ENCODE assay signal across 42 mouse cellular contexts in genomic region chr14:54235825-54236540, GRCm38 (mm10). TPM values are rescaled to one million over a fixed set of nuclear protein-coding genes. Genes with fewer than 3 reads are reported as not detected.
DNase-seq lines count a peak whose midpoint lies in the region; ATAC-seq lines count a peak whose summit lies in the region.
"Had no signal": no experiment of that assay in that cellular context is flagged by ENCODE, and none has a peak within 500 bp of the region (broad histone marks: within the 10 kb centered on the region; RNA-seq: fewer than 3 reads in every experiment).

No protein-coding gene starts in this region.

- no peak overlapping the region for H3K4me2 ChIP-seq in lung, embryonic 16.5 days (ENCODE audit: low read depth, low read length)
- H3K4me2 ChIP-seq: embryonic facial prominence, embryonic 15.5 days; heart, embryonic 15.5 days; limb, embryonic 12.5 days; liver, embryonic 15.5 days; lung, embryonic 14.5 days; midbrain, embryonic 15.5 days; neural tube, embryonic 15.5 days had no signal

- H3K4me1 ChIP-seq in lung, embryonic 16.5 days (replicated peaks; ENCODE audit: control insufficient read depth, insufficient read depth, low read length), result peaks cover 28% of the 10 kb centered on the region

- peak overlapping the region; percentile 78 for H3K27ac ChIP-seq in lung, embryonic 16.5 days (ENCODE audit: low read length)
- H3K27ac ChIP-seq: embryonic facial prominence, embryonic 10.5 days; embryonic facial prominence, embryonic 15.5 days; heart, embryonic 15.5 days; layer of hippocampus, adult 2 months; left cerebral cortex, adult 2 months; limb, embryonic 12.5 days; liver, embryonic 15.5 days; midbrain, embryonic 10.5 days; midbrain, embryonic 15.5 days; neural tube, embryonic 15.5 days had no signal

- WGBS in lung, embryonic 16.5 days, result 68% methylated on average over 5 of the region's 5 CpGs

- no peak overlapping the region for H3K9ac ChIP-seq in lung, embryonic 16.5 days (ENCODE audit: low read length)
- H3K9ac ChIP-seq: embryonic facial prominence, embryonic 15.5 days; heart, embryonic 15.5 days; limb, embryonic 12.5 days; liver, embryonic 15.5 days; lung, embryonic 14.5 days; midbrain, embryonic 15.5 days; neural tube, embryonic 15.5 days had no signal

- H3K27me3 ChIP-seq in lung, embryonic 16.5 days (ENCODE audit: control insufficient read depth, insufficient read depth, low read depth, low read length), result no peaks in the 10 kb centered on the region
- H3K27me3 ChIP-seq: embryonic facial prominence, embryonic 15.5 days; heart, embryonic 15.5 days; limb, embryonic 12.5 days; midbrain, embryonic 15.5 days; neural tube, embryonic 15.5 days; Patski had no signal

- no peaks in the 10 kb centered on the region for H3K9me3 ChIP-seq in lung, embryonic 16.5 days (ENCODE audit: control insufficient read depth, low read length)
- H3K9me3 ChIP-seq: embryonic facial prominence, embryonic 10.5 days; embryonic facial prominence, embryonic 15.5 days; G1E; heart, embryonic 15.5 days; limb, embryonic 12.5 days; liver, embryonic 15.5 days; midbrain, embryonic 10.5 days; midbrain, embryonic 15.5 days; neural tube, embryonic 15.5 days had no signal

- no peak overlapping the region for H3K4me3 ChIP-seq in lung, embryonic 16.5 days (ENCODE audit: low read length)
- H3K4me3 ChIP-seq: embryonic facial prominence, embryonic 10.5 days; embryonic facial prominence, embryonic 15.5 days; heart, embryonic 15.5 days; layer of hippocampus, adult 2 months; left cerebral cortex, adult 2 months; limb, embryonic 12.5 days; liver, embryonic 15.5 days; midbrain, embryonic 10.5 days; midbrain, embryonic 15.5 days; neural tube, embryonic 15.5 days had no signal

- no peak for ATAC-seq in lung, embryonic 16.5 days (ENCODE audit: low read depth)
- ATAC-seq: forebrain, embryonic 14.5 days; hindbrain, embryonic 16.5 days; intestine, postnatal 0 days; midbrain, embryonic 15.5 days; Patski had no signal

- peaks cover 15% of the 10 kb centered on the region for H3K36me3 ChIP-seq in lung, embryonic 16.5 days (ENCODE audit: control insufficient read depth, insufficient read depth, low read length)

- peak; percentile 81 to 93 for DNase-seq in adrenal gland, adult (ENCODE audit: inconsistent age in 2 of 2, low spot score in 1 of 2)
- no peak for DNase-seq in adrenal gland, adult 18-20 months (ENCODE audit: low spot score in 2 of 2)
- no peak for DNase-seq in lung, postnatal 25 days (ENCODE audit: low spot score)
- peak; percentile 1 for DNase-seq in CD4-positive helper T cell, adult 2 months (ENCODE audit: low read depth, low spot score)
- peak; percentile 51 for DNase-seq in adrenal gland, postnatal 25 days
- DNase-seq in urinary bladder, postnatal 36 days (ENCODE audit: low spot score in 2 of 2), result no peak
- DNase-seq in urinary bladder, postnatal 10 days (ENCODE audit: low spot score), result no peak
- DNase-seq: cerebellum, adult 8-10 months; cerebellum, postnatal 25 days; gastrocnemius, postnatal 14 days; kidney, postnatal 25 days; lung, embryonic 14.5 days; right cerebral cortex, postnatal 14 days had no signal

RNA-seq across cellular contexts. Expression of gene Dad1, which starts 17.9 kb away (rescaled TPM):
- total RNA-seq in adrenal gland, adult 18-20 months (2021), result 100 to 1,000 TPM; 381 to 382 TPM
- 430 and 439 TPM in 2 replicates for polyA plus RNA-seq in lung, embryonic 16.5 days (2015; fragmentation: Nextera tagmentation; extraction: Ambion mirVana)
- total RNA-seq in adrenal gland, postnatal 25 days (2021), result 310 and 330 TPM in 2 replicates

RNA-seq across cellular contexts. Expression of gene Abhd4, which starts 18.0 kb away (rescaled TPM):
- 100 to 1,000 TPM; 463 to 735 TPM for total RNA-seq in adrenal gland, adult 18-20 months (2021)
- polyA plus RNA-seq in lung, embryonic 16.5 days (2015; fragmentation: Nextera tagmentation; extraction: Ambion mirVana), result 61.5 and 67.0 TPM in 2 replicates
- 630 and 676 TPM in 2 replicates for total RNA-seq in adrenal gland, postnatal 25 days (2021)

RNA-seq across cellular contexts. Expression of gene Olfr49, which starts 48.8 kb away (rescaled TPM):
- under 1 TPM in 1 of 2 experiments, not detected in 1; 0.07 TPM for total RNA-seq in adrenal gland, adult 18-20 months (2021)
- not detected in 2 replicates for polyA plus RNA-seq in lung, embryonic 16.5 days (2015; fragmentation: Nextera tagmentation; extraction: Ambion mirVana)
- total RNA-seq in adrenal gland, postnatal 25 days (2021), result 0.14 TPM in 1 of 2 replicates, not detected in the other
- total RNA-seq: gastrocnemius, postnatal 14 days; granulocyte monocyte progenitor cell, adult 5-6 weeks; heart, postnatal 25 days; layer of hippocampus, adult 2 months; layer of hippocampus, postnatal 14 days; left cerebral cortex, adult 2 months; left cerebral cortex, postnatal 25 days; liver, adult 2 months; megakaryocyte progenitor cell, adult 5-6 weeks had no signal
- polyA plus RNA-seq: C2C12; embryonic facial prominence, embryonic 10.5 days; forebrain, embryonic 14.5 days; G1E; hindbrain, embryonic 11.5 days; hindbrain, embryonic 16.5 days; kidney, embryonic 14.5 days; limb, embryonic 12.5 days; liver, adult 2 months; liver, embryonic 15.5 days; lung, embryonic 14.5 days; midbrain, embryonic 10.5 days; midbrain, embryonic 15.5 days; neural tube, embryonic 15.5 days; small intestine, adult 2 months; stomach, embryonic 14.5 days; testis, adult 2 months; urinary bladder, adult 2 months had no signal

Comparison
In these comparisons a context has a peak if more than half of its experiments do, and no peak if none do; other contexts are left out.
1. DNase-seq: peak in adrenal gland, adult (2 of 2), CD4-positive helper T cell, adult 2 months (single experiment) and adrenal gland, postnatal 25 days (single experiment); none in adrenal gland, adult 18-20 months (0 of 2), lung, postnatal 25 days (single experiment), urinary bladder, postnatal 36 days (0 of 2) and urinary bladder, postnatal 10 days (single experiment).